ENCODE assay signal across 10 mouse cellular contexts in genomic region chr17:30910866-30911731, GRCm38 (mm10). TPM values are rescaled to one million over a fixed set of nuclear protein-coding genes. Genes with fewer than 3 reads are reported as not detected.
A peak's percentile ranks its signal among the peaks of the same experiment; 100 is the strongest.
DNase-seq lines count a peak whose midpoint lies in the region; ATAC-seq and TF ChIP-seq lines count a peak whose summit lies in the region.
"Had no signal": no experiment of that assay in that cellular context is flagged by ENCODE, and none has a peak within 500 bp of the region (broad histone marks: within the 10 kb centered on the region; RNA-seq: fewer than 3 reads in every experiment).

No protein-coding gene starts in this region.

- no peak overlapping the region for H3K4me2 ChIP-seq in forebrain, postnatal 0 days (ENCODE audit: low read depth)
- H3K4me2 ChIP-seq in forebrain, embryonic 16.5 days (ENCODE audit: low read length): no peak overlapping the region
- H3K4me2 ChIP-seq in lung, postnatal 0 days (replicated peaks; ENCODE audit: low read depth, low read length): no peak overlapping the region
- peak overlapping the region; percentile 40 for H3K4me2 ChIP-seq in neural tube, embryonic 12.5 days (replicated peaks)
- no peak overlapping the region for H3K4me2 ChIP-seq in forebrain, embryonic 13.5 days

- 65% methylated on average over 27 of the region's 27 CpGs for WGBS in forebrain, postnatal 0 days
- 65% methylated on average over 27 of the region's 27 CpGs for WGBS in forebrain, embryonic 16.5 days
- WGBS in lung, postnatal 0 days: 65% methylated on average over 26 of the region's 27 CpGs
- WGBS in neural tube, embryonic 12.5 days: 50% methylated on average over 27 of the region's 27 CpGs
- WGBS in forebrain, embryonic 13.5 days: 80% methylated on average over 27 of the region's 27 CpGs

- no peak for TF ChIP-seq EP300 in lung, postnatal 0 days (IDR thresholded peaks at IDR 0.05)

- H3K4me1 ChIP-seq in forebrain, postnatal 0 days (ENCODE audit: insufficient read depth): no peaks in the 10 kb centered on the region
- H3K4me1 ChIP-seq in forebrain, embryonic 16.5 days (replicated peaks; ENCODE audit: control insufficient read depth, insufficient read depth, low read length): peaks cover 3% of the 10 kb centered on the region; the same call in 1 of the 2 replicates
- H3K4me1 ChIP-seq in lung, postnatal 0 days (ENCODE audit: insufficient read depth, low read depth, low read length): no peaks in the 10 kb centered on the region
- H3K4me1 ChIP-seq in neural tube, embryonic 12.5 days: peaks cover 7% of the 10 kb centered on the region; the same call in 1 of the 2 replicates
- H3K4me1 ChIP-seq in forebrain, embryonic 13.5 days: peaks cover 16% of the 10 kb centered on the region; the same call in 1 of the 2 replicates

- H3K36me3 ChIP-seq in forebrain, postnatal 0 days (ENCODE audit: insufficient read depth): no peaks in the 10 kb centered on the region
- H3K36me3 ChIP-seq in forebrain, embryonic 16.5 days (ENCODE audit: control insufficient read depth, insufficient read depth): no peaks in the 10 kb centered on the region
- H3K36me3 ChIP-seq in lung, postnatal 0 days (ENCODE audit: insufficient read depth, low read length): no peaks in the 10 kb centered on the region
- no peaks in the 10 kb centered on the region for H3K36me3 ChIP-seq in neural tube, embryonic 12.5 days
- H3K36me3 ChIP-seq in forebrain, embryonic 13.5 days (ENCODE audit: poor library complexity, severe bottlenecking): no peaks in the 10 kb centered on the region

- H3K9ac ChIP-seq in forebrain, postnatal 0 days: no peak overlapping the region
- no peak overlapping the region for H3K9ac ChIP-seq in forebrain, embryonic 16.5 days (replicated peaks; ENCODE audit: low read depth, low read length)
- no peak overlapping the region for H3K9ac ChIP-seq in lung, postnatal 0 days (replicated peaks; ENCODE audit: low read depth)
- H3K9ac ChIP-seq in neural tube, embryonic 12.5 days: no peak overlapping the region
- H3K9ac ChIP-seq in forebrain, embryonic 13.5 days: no peak overlapping the region

- no peak for TF ChIP-seq CTCF in forebrain, postnatal 0 days (IDR thresholded peaks at IDR 0.05; ENCODE audit: low read depth)
- TF ChIP-seq CTCF in lung, postnatal 0 days (IDR thresholded peaks at IDR 0.05): no peak

- DNase-seq in forebrain, postnatal 0 days: peak; percentile 23
- DNase-seq in lung, postnatal 14 days: peak; percentile 15
- DNase-seq in lung, postnatal 0 days (ENCODE audit: low spot score): no peak
- peak; percentile 63 to 80 for DNase-seq in adrenal gland, postnatal 36 days
- no peak for DNase-seq in thymus, postnatal 4 days

- no peak overlapping the region for H3K27ac ChIP-seq in forebrain, postnatal 0 days (ENCODE audit: low read depth, low read length)
- H3K27ac ChIP-seq in forebrain, embryonic 16.5 days (ENCODE audit: low read length): no peak overlapping the region
- H3K27ac ChIP-seq in lung, postnatal 0 days (ENCODE audit: low read length): no peak overlapping the region
- no peak overlapping the region for H3K27ac ChIP-seq in neural tube, embryonic 12.5 days
- H3K27ac ChIP-seq in forebrain, embryonic 13.5 days: no peak overlapping the region
- H3K27ac ChIP-seq: macrophage had no signal

- H3K27me3 ChIP-seq in forebrain, postnatal 0 days (ENCODE audit: insufficient read depth, low read length): no peaks in the 10 kb centered on the region
- H3K27me3 ChIP-seq in forebrain, embryonic 16.5 days (replicated peaks; ENCODE audit: control insufficient read depth, insufficient read depth, low read length): no peaks in the 10 kb centered on the region
- no peaks in the 10 kb centered on the region for H3K27me3 ChIP-seq in lung, postnatal 0 days (replicated peaks; ENCODE audit: insufficient read depth, low read length)
- H3K27me3 ChIP-seq in neural tube, embryonic 12.5 days (replicated peaks): no peaks in the 10 kb centered on the region; the same call in 1 of the 2 replicates
- H3K27me3 ChIP-seq in forebrain, embryonic 13.5 days: no peaks in the 10 kb centered on the region

- no peak for ATAC-seq in forebrain, postnatal 0 days
- ATAC-seq in forebrain, embryonic 16.5 days: no peak
- ATAC-seq in lung, postnatal 0 days: no peak
- peak; percentile 74 for ATAC-seq in neural tube, embryonic 12.5 days (ENCODE audit: low FRiP score, low read depth)
- ATAC-seq in forebrain, embryonic 13.5 days: no peak
- ATAC-seq: CD4-positive, CD25-positive, alpha-beta regulatory T cell, adult 4 months had no signal

- H3K4me3 ChIP-seq in forebrain, postnatal 0 days (ENCODE audit: low read depth, low read length): no peak overlapping the region
- no peak overlapping the region for H3K4me3 ChIP-seq in forebrain, embryonic 16.5 days (replicated peaks; ENCODE audit: low read length)
- H3K4me3 ChIP-seq in lung, postnatal 0 days (ENCODE audit: low read depth, low read length): no peak overlapping the region
- no peak overlapping the region for H3K4me3 ChIP-seq in neural tube, embryonic 12.5 days
- no peak overlapping the region for H3K4me3 ChIP-seq in forebrain, embryonic 13.5 days

- H3K9me3 ChIP-seq in forebrain, postnatal 0 days (ENCODE audit: low read length): no peaks in the 10 kb centered on the region
- no peaks in the 10 kb centered on the region for H3K9me3 ChIP-seq in forebrain, embryonic 16.5 days (ENCODE audit: control insufficient read depth, low read length)
- H3K9me3 ChIP-seq in lung, postnatal 0 days (ENCODE audit: low read length): no peaks in the 10 kb centered on the region
- no peaks in the 10 kb centered on the region for H3K9me3 ChIP-seq in neural tube, embryonic 12.5 days
- H3K9me3 ChIP-seq in forebrain, embryonic 13.5 days (replicated peaks): no peaks in the 10 kb centered on the region

RNA-seq across cellular contexts. Expression of gene Glp1r, which starts 9.5 kb away (rescaled TPM):
- total RNA-seq in forebrain, postnatal 0 days (2014; rRNA removed): 0.69 and 1.7 TPM in 2 replicates
- 0.19 and 0.34 TPM in 2 replicates for polyA plus RNA-seq in forebrain, postnatal 0 days (2015; fragmentation: Nextera tagmentation; extraction: Ambion mirVana)
- polyA plus RNA-seq in forebrain, embryonic 16.5 days (2015; fragmentation: Nextera tagmentation; extraction: Ambion mirVana): 0.04 and 0.23 TPM in 2 replicates
- 17.8 and 19.9 TPM in 2 replicates for polyA plus RNA-seq in lung, postnatal 0 days (2015; fragmentation: Nextera tagmentation; extraction: Ambion mirVana)
- under 1 TPM; 0.07 to 0.20 TPM for total RNA-seq in adrenal gland, postnatal 36 days (2021)
- 0.03 and 0.04 TPM in 2 replicates for polyA plus RNA-seq in neural tube, embryonic 12.5 days (2016; fragmentation: Nextera tagmentation; extraction: Ambion mirVana)
- 0.06 TPM in 1 of 2 replicates, not detected in the other for polyA plus RNA-seq in forebrain, embryonic 13.5 days (2015; fragmentation: Nextera tagmentation; extraction: Ambion mirVana)
- polyA plus RNA-seq: macrophage had no signal

RNA-seq across cellular contexts. Expression of gene Umodl1, which starts 43.3 kb away (rescaled TPM):
- total RNA-seq in forebrain, postnatal 0 days (2014; rRNA removed): 0.05 TPM in 1 of 2 replicates, not detected in the other
- polyA plus RNA-seq in forebrain, postnatal 0 days (2015; fragmentation: Nextera tagmentation; extraction: Ambion mirVana): 0.09 and 0.10 TPM in 2 replicates
- polyA plus RNA-seq in forebrain, embryonic 16.5 days (2015; fragmentation: Nextera tagmentation; extraction: Ambion mirVana): 0.04 TPM in 1 of 2 replicates, not detected in the other
- polyA plus RNA-seq in lung, postnatal 0 days (2015; fragmentation: Nextera tagmentation; extraction: Ambion mirVana): not detected in 2 replicates
- 1 to 10 TPM in 1 of 2 experiments, not detected in 1; 1.1 TPM for total RNA-seq in adrenal gland, postnatal 36 days (2021)
- polyA plus RNA-seq in neural tube, embryonic 12.5 days (2016; fragmentation: Nextera tagmentation; extraction: Ambion mirVana): not detected in 2 replicates
- polyA plus RNA-seq in forebrain, embryonic 13.5 days (2015; fragmentation: Nextera tagmentation; extraction: Ambion mirVana): not detected in 2 replicates
- polyA plus RNA-seq: CD4-positive, CD25-positive, alpha-beta regulatory T cell, adult 4 months; macrophage had no signal

Comparison
In these comparisons a context has a peak if more than half of its experiments do, and no peak if none do; other contexts are left out.
1. DNase-seq: peak in forebrain, postnatal 0 days (single experiment), lung, postnatal 14 days (single experiment) and adrenal gland, postnatal 36 days (2 of 2); none in lung, postnatal 0 days (single experiment) and thymus, postnatal 4 days (single experiment).
2. RNA of gene Glp1r, which starts 9.5 kb away (polyA plus RNA-seq): 17.8 to 19.9 TPM in lung, postnatal 0 days; 0.19 to 0.34 TPM in forebrain, postnatal 0 days, 0.04 to 0.23 TPM in forebrain, embryonic 16.5 days, 0.06 TPM in forebrain, embryonic 13.5 days and 0.03 to 0.04 TPM in neural tube, embryonic 12.5 days; every median in the first group is over 10 times any median in the second.